Mouse (Mus musculus): ENCODE data around the gene Ncl. TPM values are rescaled to one million over a fixed set of nuclear protein-coding genes. Genes with fewer than 3 reads are reported as not detected.

Ncl gene
- total and polyA plus RNA-seq, 3 experiments, result 246 to 1,708 (median 370) TPM

GRCm38 (mm10) chr1:86307871-86308641 lies 51.1 kb downstream of the Ncl start:
- Histone ChIP-seq H3K27me3 (ENCODE audit: control insufficient read depth in 1 of 2, insufficient read depth in 2 of 2, low read length in 2 of 2) (no peaks in the 10 kb centered on the region; a peak in 1 of 4 replicates), H3K36me3 (ENCODE audit: control insufficient read depth in 1 of 2, insufficient read depth in 2 of 2, low read length in 2 of 2) (peaks cover 0 to 2% of the 10 kb centered on the region in 2 experiments; a peak in 1 of 4 replicates), H3K9ac (ENCODE audit: control insufficient read depth, low read depth, low read length, poor library complexity, severe bottlenecking) (no peak overlapping the region), H3K27ac (ENCODE audit: control insufficient read depth, low read depth, low read length) (no peak overlapping the region), H3K9me3 (replicated peaks; ENCODE audit: insufficient read depth, low read length) (no peaks in the 10 kb centered on the region), H3K4me3 (ENCODE audit: control insufficient read depth in 1 of 2, insufficient read depth in 1 of 2, low read depth in 2 of 2, low read length in 2 of 2) (no peak overlapping the region), H3K4me1 (ENCODE audit: control insufficient read depth in 1 of 2, insufficient read depth in 2 of 2, low read length in 2 of 2) (peaks cover 0 to 2% of the 10 kb centered on the region in 2 experiments; a peak in 1 of 4 replicates), H3K79me2 (ENCODE audit: control insufficient read depth, insufficient read depth, low read length, poor library complexity) (no peaks in the 10 kb centered on the region)
- no peak for DNase-seq (ENCODE audit: low read depth, low spot score)
- TF ChIP-seq E2F4 (IDR thresholded peaks at IDR 0.05; ENCODE audit: borderline replicate concordance, low read depth, low read length) (no peak), TBP (IDR thresholded peaks at IDR 0.05; ENCODE audit: low read depth, low read length) (no peak), MAFK (IDR thresholded peaks at IDR 0.05; ENCODE audit: borderline replicate concordance, low read depth, low read length) (no peak), ZC3H11A (IDR thresholded peaks at IDR 0.05; ENCODE audit: low read depth, low read length) (no peak), MAX (IDR thresholded peaks at IDR 0.05; ENCODE audit: low read length) (no peak), GATA1 (IDR thresholded peaks at IDR 0.05; ENCODE audit: low read depth, low read length) (no peak), POLR2AphosphoS2 (IDR thresholded peaks at IDR 0.05; ENCODE audit: low read length) (no peak), MEF2A (IDR thresholded peaks at IDR 0.05; ENCODE audit: extremely low read depth, insufficient replicate concordance, low read depth, low read length, poor library complexity, severe bottlenecking) (no peak), ZMIZ1 (IDR thresholded peaks at IDR 0.05; ENCODE audit: low read depth, low read length) (no peak), MAZ (IDR thresholded peaks at IDR 0.05; ENCODE audit: low read depth, low read length) (no peak), GABPA (IDR thresholded peaks at IDR 0.05; ENCODE audit: low read depth, low read length) (no peak), POLR2A (IDR thresholded peaks at IDR 0.05; ENCODE audit: control insufficient read depth in 1 of 2, insufficient read depth in 1 of 2, low read depth in 1 of 2, low read length in 2 of 2, poor library complexity in 1 of 2) (no peak), MYB (IDR thresholded peaks at IDR 0.05; ENCODE audit: low read depth, low read length) (no peak), CTCF (IDR thresholded peaks at IDR 0.05 in 2 of 3, conservative IDR thresholded peaks at IDR 0.05 in 1 of 3; ENCODE audit: control insufficient read depth in 1 of 3, insufficient read depth in 1 of 3, low read depth in 2 of 3, low read length in 3 of 3, poor library complexity in 1 of 3, severe bottlenecking in 1 of 3) (no peak)

GRCm38 (mm10) chr1:86307177-86307762 lies 51.9 kb downstream of the Ncl start:
- Histone ChIP-seq H3K36me3 (ENCODE audit: control insufficient read depth in 1 of 2, insufficient read depth in 2 of 2, low read length in 2 of 2) (peaks cover 0 to 1% of the 10 kb centered on the region in 2 experiments; a peak in 1 of 4 replicates), H3K9me3 (replicated peaks; ENCODE audit: insufficient read depth, low read length) (no peaks in the 10 kb centered on the region), H3K27ac (ENCODE audit: control insufficient read depth, low read depth, low read length) (no peak overlapping the region), H3K79me2 (ENCODE audit: control insufficient read depth, insufficient read depth, low read length, poor library complexity) (no peaks in the 10 kb centered on the region), H3K4me3 (ENCODE audit: control insufficient read depth in 1 of 2, insufficient read depth in 1 of 2, low read depth in 2 of 2, low read length in 2 of 2) (no peak overlapping the region), H3K4me1 (ENCODE audit: control insufficient read depth in 1 of 2, insufficient read depth in 2 of 2, low read length in 2 of 2) (peaks cover 0 to under 1% of the 10 kb centered on the region in 2 experiments; a peak in 1 of 4 replicates), H3K9ac (ENCODE audit: control insufficient read depth, low read depth, low read length, poor library complexity, severe bottlenecking) (no peak overlapping the region), H3K27me3 (ENCODE audit: control insufficient read depth in 1 of 2, insufficient read depth in 2 of 2, low read length in 2 of 2) (no peaks in the 10 kb centered on the region)
- no peak for DNase-seq (ENCODE audit: low read depth, low spot score)
- no peak for TF ChIP-seq MYB (IDR thresholded peaks at IDR 0.05; ENCODE audit: low read depth, low read length)
- TF ChIP-seq USF2 (IDR thresholded peaks at IDR 0.05; ENCODE audit: borderline replicate concordance in 1 of 2, insufficient read depth in 1 of 2, low read depth in 1 of 2, low read length in 2 of 2), result no peak
- no peak for TF ChIP-seq TCF12 (IDR thresholded peaks at IDR 0.05; ENCODE audit: low read depth, low read length)
- no peak for TF ChIP-seq ZNF384 (IDR thresholded peaks at IDR 0.05; ENCODE audit: low read depth, low read length)
- no peak for TF ChIP-seq TBP (IDR thresholded peaks at IDR 0.05; ENCODE audit: low read depth, low read length)
- no peak for TF ChIP-seq TAL1 (IDR thresholded peaks at IDR 0.05; ENCODE audit: low read length)
